Mouse (Mus musculus): ENCODE data around the gene Pinlyp. TPM values are rescaled to one million over a fixed set of nuclear protein-coding genes. Genes with fewer than 3 reads are reported as not detected.
A peak's percentile ranks its signal among the peaks of the same experiment; 100 is the strongest.

Gene Pinlyp
- total and polyA plus RNA-seq, 2 experiments from 2014 or later, result not detected

DNA sequence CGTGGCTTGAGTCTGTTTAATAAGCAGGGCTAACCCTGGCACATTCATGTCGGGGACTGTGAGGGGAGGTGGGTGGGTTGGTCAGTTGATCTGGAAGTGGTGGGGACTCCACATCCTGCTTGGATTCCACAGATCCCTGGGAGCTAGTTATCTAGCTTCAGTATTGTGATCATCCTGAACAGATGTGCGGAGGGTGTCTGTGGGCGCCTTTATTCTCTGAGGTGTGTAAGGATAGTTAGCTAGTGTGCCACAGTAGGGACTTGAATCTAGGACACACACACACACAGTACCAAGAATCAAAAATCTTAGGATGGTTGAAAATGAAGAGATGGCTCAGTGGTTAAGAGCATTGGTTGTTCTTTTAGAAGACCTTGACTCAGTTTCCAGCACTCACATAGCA, 22.6 kb upstream of the Pinlyp start:
- DNase-seq (ENCODE audit: low spot score), result no peak
- Histone ChIP-seq H3K9me3 (replicated peaks; ENCODE audit: control insufficient read depth, low read length) (no peaks in the 10 kb centered on the region), H3K27me3 (ENCODE audit: control insufficient read depth, insufficient read depth, low read length) (no peaks in the 10 kb centered on the region), H3K27ac (ENCODE audit: low read depth) (no peak overlapping the region), H3K36me3 (replicated peaks; ENCODE audit: control insufficient read depth, insufficient read depth, low read length) (peaks cover 34% of the 10 kb centered on the region), H3K4me3 (ENCODE audit: low read depth, low read length) (no peak overlapping the region), H3K4me2 (ENCODE audit: low read depth, low read length) (no peak overlapping the region), H3K4me1 (ENCODE audit: control insufficient read depth, insufficient read depth) (no peaks in the 10 kb centered on the region), H3K9ac (replicated peaks; ENCODE audit: low read depth, low read length) (no peak overlapping the region)
- TF ChIP-seq CTCF (IDR thresholded peaks at IDR 0.05; ENCODE audit: low read depth) (no peak), EP300 (IDR thresholded peaks at IDR 0.05; ENCODE audit: low read depth) (no peak)
- 91% methylated on average over 4 of the region's 4 CpGs for whole genome bisulfite sequencing
- no peak for ATAC-seq (ENCODE audit: insufficient read depth, low read depth)

- no peak for ATAC-seq (ENCODE audit: insufficient read depth, low read depth)
Observed at GRCm38 (mm10) chr7:24566206-24566605, 20.3 kb upstream of the Pinlyp start.

DNA sequence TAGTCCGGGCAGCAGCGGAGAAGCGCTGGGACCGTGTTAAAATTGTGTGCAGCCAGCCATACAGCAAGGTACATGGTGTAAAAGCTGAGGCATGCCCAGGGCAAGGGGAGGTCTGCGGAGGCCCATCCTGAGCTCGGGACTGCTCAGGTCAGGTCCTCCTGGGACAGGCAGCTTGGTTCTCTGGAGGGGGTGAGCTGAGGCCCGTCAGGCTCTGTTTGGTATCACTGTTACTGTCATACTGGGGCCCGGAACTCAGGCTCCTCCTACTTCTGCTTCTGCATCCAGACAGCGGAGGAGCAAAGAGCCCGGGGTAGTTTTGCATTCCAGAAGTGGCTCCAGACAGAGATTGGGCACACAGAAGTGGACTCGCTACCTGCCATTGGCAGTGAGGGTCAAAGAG, 19.7 kb upstream of the Pinlyp start:
- TF ChIP-seq EP300 (IDR thresholded peaks at IDR 0.05; ENCODE audit: low read depth) (no peak), CTCF (IDR thresholded peaks at IDR 0.05; ENCODE audit: low read depth) (no peak)
- ATAC-seq (ENCODE audit: insufficient read depth, low read depth), result no peak
- no peak overlapping the region for H3K4me3 ChIP-seq (ENCODE audit: low read depth, low read length)
- H3K27ac ChIP-seq (ENCODE audit: low read depth), result no peak overlapping the region
- H3K9me3 ChIP-seq (replicated peaks; ENCODE audit: control insufficient read depth, low read length), result no peaks in the 10 kb centered on the region
- no peak overlapping the region for H3K9ac ChIP-seq (replicated peaks; ENCODE audit: low read depth, low read length)
- peaks cover 54% of the 10 kb centered on the region for H3K36me3 ChIP-seq (replicated peaks; ENCODE audit: control insufficient read depth, insufficient read depth, low read length)
- H3K4me1 ChIP-seq (ENCODE audit: control insufficient read depth, insufficient read depth), result no peaks in the 10 kb centered on the region
- no peaks in the 10 kb centered on the region for H3K27me3 ChIP-seq (ENCODE audit: control insufficient read depth, insufficient read depth, low read length)
- H3K4me2 ChIP-seq (ENCODE audit: low read depth, low read length), result no peak overlapping the region
- DNase-seq (ENCODE audit: low spot score), result no peak
- WGBS, result 90% methylated on average over 11 of the region's 11 CpGs

More at GRCm38 (mm10) chr7:24566206-24566605, 20.3 kb upstream of the Pinlyp start:
- Histone ChIP-seq H3K27ac (ENCODE audit: low read depth) (no peak overlapping the region), H3K4me2 (ENCODE audit: low read depth, low read length) (no peak overlapping the region), H3K4me3 (ENCODE audit: low read depth, low read length) (no peak overlapping the region), H3K4me1 (ENCODE audit: control insufficient read depth, insufficient read depth) (no peaks in the 10 kb centered on the region), H3K27me3 (ENCODE audit: control insufficient read depth, insufficient read depth, low read length) (no peaks in the 10 kb centered on the region), H3K9me3 (replicated peaks; ENCODE audit: control insufficient read depth, low read length) (no peaks in the 10 kb centered on the region), H3K9ac (replicated peaks; ENCODE audit: low read depth, low read length) (no peak overlapping the region), H3K36me3 (replicated peaks; ENCODE audit: control insufficient read depth, insufficient read depth, low read length) (peaks cover 49% of the 10 kb centered on the region)
- no peak for DNase-seq (ENCODE audit: low spot score)
- TF ChIP-seq CTCF (IDR thresholded peaks at IDR 0.05; ENCODE audit: low read depth) (no peak), EP300 (IDR thresholded peaks at IDR 0.05; ENCODE audit: low read depth) (no peak)
- WGBS, result 85% methylated on average over 9 of the region's 9 CpGs

DNA sequence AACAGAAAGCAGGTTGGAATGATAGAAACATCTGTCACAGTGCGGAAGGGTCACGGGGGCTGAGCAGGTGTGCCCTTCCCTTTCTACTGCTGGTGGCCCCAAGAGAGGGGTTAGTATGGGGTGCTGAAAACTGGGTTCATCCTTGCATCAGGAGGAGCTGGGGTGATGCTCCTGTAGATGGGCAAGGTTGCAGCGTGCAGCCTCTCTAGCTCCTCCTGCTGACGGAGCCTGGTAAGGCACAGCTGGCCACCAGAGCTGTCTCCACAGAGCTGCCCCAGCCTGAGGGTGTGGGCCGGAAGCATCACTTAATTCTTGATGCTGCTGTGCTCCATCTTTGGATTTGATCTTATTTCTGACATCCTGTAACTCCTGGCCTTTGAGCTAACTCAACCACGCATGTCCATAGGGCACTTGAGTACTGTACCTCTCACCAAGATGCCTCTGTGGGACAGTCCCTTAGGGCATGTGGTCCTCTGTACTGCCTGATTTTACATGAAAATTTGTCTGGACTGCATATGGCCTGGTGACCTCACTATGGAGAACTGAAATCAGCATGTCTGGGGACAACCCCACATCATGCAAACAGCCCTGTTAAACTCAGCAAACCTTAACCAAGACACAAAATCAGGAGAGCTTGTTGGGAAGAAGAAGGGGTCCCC, 18.8 kb upstream of the Pinlyp start:
- DNase-seq (ENCODE audit: low spot score), result peak; percentile 21
- no peaks in the 10 kb centered on the region for H3K9me3 ChIP-seq (replicated peaks; ENCODE audit: control insufficient read depth, low read length)
- no peak overlapping the region for H3K4me2 ChIP-seq (ENCODE audit: low read depth, low read length)
- H3K4me1 ChIP-seq (ENCODE audit: control insufficient read depth, insufficient read depth), result no peaks in the 10 kb centered on the region
- WGBS, result 59% methylated on average over 6 of the region's 6 CpGs
- ATAC-seq (ENCODE audit: insufficient read depth, low read depth), result peak; percentile 57; the same call in 1 of the 2 replicates
- H3K27ac ChIP-seq (ENCODE audit: low read depth), result no peak overlapping the region
- no peak overlapping the region for H3K9ac ChIP-seq (replicated peaks; ENCODE audit: low read depth, low read length)
- H3K27me3 ChIP-seq (ENCODE audit: control insufficient read depth, insufficient read depth, low read length), result no peaks in the 10 kb centered on the region
- H3K36me3 ChIP-seq (replicated peaks; ENCODE audit: control insufficient read depth, insufficient read depth, low read length), result peaks cover 63% of the 10 kb centered on the region
- no peak overlapping the region for H3K4me3 ChIP-seq (ENCODE audit: low read depth, low read length)
- peak; percentile 79 for TF ChIP-seq CTCF (IDR thresholded peaks at IDR 0.05; ENCODE audit: low read depth)
- TF ChIP-seq EP300 (IDR thresholded peaks at IDR 0.05; ENCODE audit: low read depth), result no peak

DNA sequence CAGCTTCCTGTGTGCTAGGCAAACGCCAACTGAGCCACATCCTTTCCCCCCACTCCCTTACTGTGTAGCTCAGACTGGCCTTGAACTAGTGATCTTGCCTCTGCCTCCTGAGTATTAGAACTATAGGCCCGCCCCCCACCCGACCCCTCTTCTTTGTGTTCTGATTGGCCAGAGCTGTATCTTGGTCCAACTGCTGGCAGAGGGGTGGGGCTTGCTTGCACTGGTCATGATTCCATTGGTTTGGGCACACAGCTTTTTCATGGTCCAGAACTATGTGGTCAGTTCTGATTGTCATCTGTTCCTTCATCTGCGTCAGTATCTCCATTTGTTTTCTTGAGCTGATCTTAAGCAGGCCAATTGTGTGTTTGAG, 17.9 kb upstream of the Pinlyp start:
- ATAC-seq (ENCODE audit: insufficient read depth, low read depth) (no peak), DNase-seq (ENCODE audit: low spot score) (no peak)
- no peaks in the 10 kb centered on the region for H3K4me1 ChIP-seq (ENCODE audit: control insufficient read depth, insufficient read depth)
- H3K4me2 ChIP-seq (ENCODE audit: low read depth, low read length), result no peak overlapping the region
- no peak overlapping the region for H3K27ac ChIP-seq (ENCODE audit: low read depth)
- 84% methylated on average over 4 of the region's 4 CpGs for WGBS
- TF ChIP-seq EP300 (IDR thresholded peaks at IDR 0.05; ENCODE audit: low read depth), result no peak
- TF ChIP-seq CTCF (IDR thresholded peaks at IDR 0.05; ENCODE audit: low read depth), result no peak
- no peaks in the 10 kb centered on the region for H3K9me3 ChIP-seq (replicated peaks; ENCODE audit: control insufficient read depth, low read length)
- peaks cover 62% of the 10 kb centered on the region for H3K36me3 ChIP-seq (replicated peaks; ENCODE audit: control insufficient read depth, insufficient read depth, low read length)
- H3K4me3 ChIP-seq (ENCODE audit: low read depth, low read length), result no peak overlapping the region
- H3K9ac ChIP-seq (replicated peaks; ENCODE audit: low read depth, low read length), result no peak overlapping the region
- H3K27me3 ChIP-seq (ENCODE audit: control insufficient read depth, insufficient read depth, low read length), result no peaks in the 10 kb centered on the region
